In genomic region chr8:119952282-119952681, GRCm38 (mm10) we compare ENCODE assay signal across 22 mouse cellular contexts. TPM values are rescaled to one million over a fixed set of nuclear protein-coding genes. Genes with fewer than 3 reads are reported as not detected.
DNase-seq lines count a peak whose midpoint lies in the region; ATAC-seq lines count a peak whose summit lies in the region.
"Had no signal": no experiment of that assay in that cellular context is flagged by ENCODE, and none has a peak within 500 bp of the region (broad histone marks: within the 10 kb centered on the region; RNA-seq: fewer than 3 reads in every experiment).

No protein-coding gene starts in this region.

- H3K4me1 ChIP-seq in kidney, embryonic 16.5 days (ENCODE audit: insufficient read depth, low read length): no peaks in the 10 kb centered on the region
- H3K4me1 ChIP-seq in limb, embryonic 12.5 days (replicated peaks): peaks cover 30% of the 10 kb centered on the region
- H3K4me1 ChIP-seq in limb, embryonic 10.5 days: peaks cover 10% of the 10 kb centered on the region
- H3K4me1 ChIP-seq in embryonic facial prominence, embryonic 10.5 days: no peaks in the 10 kb centered on the region
- H3K4me1 ChIP-seq: heart, embryonic 15.5 days had no signal

- peaks cover 86% of the 10 kb centered on the region for H3K36me3 ChIP-seq in kidney, embryonic 16.5 days (ENCODE audit: insufficient read depth, low read length)
- H3K36me3 ChIP-seq in limb, embryonic 12.5 days: peaks cover 98% of the 10 kb centered on the region
- peaks cover 100% of the 10 kb centered on the region for H3K36me3 ChIP-seq in limb, embryonic 10.5 days
- peaks cover 100% of the 10 kb centered on the region for H3K36me3 ChIP-seq in embryonic facial prominence, embryonic 10.5 days (replicated peaks)

- H3K9ac ChIP-seq in kidney, embryonic 16.5 days (replicated peaks; ENCODE audit: low read length): no peak overlapping the region
- H3K9ac ChIP-seq in limb, embryonic 12.5 days (replicated peaks): no peak overlapping the region
- H3K9ac ChIP-seq: forebrain, embryonic 13.5 days; forebrain, postnatal 0 days; heart, embryonic 15.5 days; hindbrain, embryonic 14.5 days had no signal

- no peaks in the 10 kb centered on the region for H3K27me3 ChIP-seq in kidney, embryonic 16.5 days (ENCODE audit: insufficient read depth, low read length)
- no peaks in the 10 kb centered on the region for H3K27me3 ChIP-seq in limb, embryonic 12.5 days
- no peaks in the 10 kb centered on the region for H3K27me3 ChIP-seq in limb, embryonic 10.5 days (ENCODE audit: low read depth, poor library complexity, severe bottlenecking)
- no peaks in the 10 kb centered on the region for H3K27me3 ChIP-seq in embryonic facial prominence, embryonic 10.5 days (replicated peaks; ENCODE audit: low read depth, poor library complexity, severe bottlenecking)
- H3K27me3 ChIP-seq: forebrain, embryonic 13.5 days; heart, embryonic 15.5 days had no signal

- H3K4me3 ChIP-seq in kidney, embryonic 16.5 days (ENCODE audit: low read length): no peak overlapping the region
- H3K4me3 ChIP-seq in limb, embryonic 12.5 days (replicated peaks): no peak overlapping the region
- no peak overlapping the region for H3K4me3 ChIP-seq in limb, embryonic 10.5 days
- H3K4me3 ChIP-seq in embryonic facial prominence, embryonic 10.5 days: no peak overlapping the region
- H3K4me3 ChIP-seq: forebrain, embryonic 13.5 days; heart, adult 2 months; heart, embryonic 15.5 days; hindbrain, embryonic 10.5 days had no signal

- peak; percentile 37 to 70 for DNase-seq in adrenal gland, adult (ENCODE audit: inconsistent age in 2 of 2, low spot score in 1 of 2)
- DNase-seq in adrenal gland, postnatal 4 days (ENCODE audit: low spot score in 2 of 2): no peak
- no peak for DNase-seq in kidney, postnatal 25 days
- no peak for DNase-seq in limb, embryonic 10.5 days (ENCODE audit: low spot score)
- DNase-seq in embryonic facial prominence, embryonic 10.5 days (ENCODE audit: low spot score): no peak
- DNase-seq: B cell, adult 2 months; cerebellum, adult 18-20 months; cerebellum, adult 9-11 months; cerebellum, postnatal 36 days; gastrocnemius, postnatal 14 days; heart, adult 2 months had no signal

- H3K9me3 ChIP-seq in kidney, embryonic 16.5 days (ENCODE audit: low read length): no peaks in the 10 kb centered on the region
- no peaks in the 10 kb centered on the region for H3K9me3 ChIP-seq in limb, embryonic 12.5 days
- H3K9me3 ChIP-seq in limb, embryonic 10.5 days (replicated peaks): no peaks in the 10 kb centered on the region
- H3K9me3 ChIP-seq in embryonic facial prominence, embryonic 10.5 days: no peaks in the 10 kb centered on the region
- H3K9me3 ChIP-seq: forebrain, embryonic 13.5 days; G1E; heart, embryonic 15.5 days; hindbrain, embryonic 10.5 days had no signal

- WGBS in kidney, embryonic 16.5 days: 36% methylated on average over 7 of the region's 7 CpGs
- WGBS in limb, embryonic 12.5 days: 66% methylated on average over 7 of the region's 7 CpGs
- WGBS in limb, embryonic 10.5 days: 78% methylated on average over 7 of the region's 7 CpGs
- WGBS in embryonic facial prominence, embryonic 10.5 days: 85% methylated on average over 7 of the region's 7 CpGs

- no peak overlapping the region for H3K27ac ChIP-seq in kidney, embryonic 16.5 days (ENCODE audit: low read length)
- H3K27ac ChIP-seq in limb, embryonic 12.5 days: 0 out of 2 replicates have a peak overlapping the region, but pooled peaks have one; percentile 42
- no peak overlapping the region for H3K27ac ChIP-seq in limb, embryonic 10.5 days
- no peak overlapping the region for H3K27ac ChIP-seq in embryonic facial prominence, embryonic 10.5 days (replicated peaks)
- H3K27ac ChIP-seq: forebrain, embryonic 13.5 days; heart, adult 2 months; heart, embryonic 15.5 days; hindbrain, embryonic 10.5 days; hindbrain, embryonic 14.5 days had no signal

- no peak overlapping the region for H3K4me2 ChIP-seq in kidney, embryonic 16.5 days (replicated peaks; ENCODE audit: low read depth, low read length)
- H3K4me2 ChIP-seq in limb, embryonic 12.5 days: no peak overlapping the region
- H3K4me2 ChIP-seq: forebrain, embryonic 13.5 days; heart, embryonic 11.5 days; heart, embryonic 15.5 days; hindbrain, embryonic 14.5 days had no signal

- 0 out of 2 replicates have a peak, but pooled peaks have one; percentile 16 for ATAC-seq in kidney, embryonic 16.5 days (ENCODE audit: low FRiP score, low TSS enrichment)
- no peak for ATAC-seq in limb, embryonic 12.5 days (ENCODE audit: insufficient number of reproducible peaks, insufficient read depth, low FRiP score, low TSS enrichment, low read depth)
- ATAC-seq: CD4-positive, CD25-positive, alpha-beta regulatory T cell, adult 4 months; forebrain, embryonic 13.5 days; forebrain, postnatal 0 days had no signal

RNA-seq across cellular contexts. Expression of gene Crispld2, which starts 40.0 kb away (rescaled TPM):
- 10 to 100 TPM in 1 of 2 experiments, 1 to 10 TPM in 1; 9.9 to 11.7 TPM for total RNA-seq in adrenal gland, postnatal 4 days (2021)
- polyA plus RNA-seq in kidney, embryonic 16.5 days (2015; fragmentation: Nextera tagmentation; extraction: Ambion mirVana): 8.7 and 10.1 TPM in 2 replicates
- 7.4 and 8.5 TPM in 2 replicates for polyA plus RNA-seq in limb, embryonic 12.5 days (2016; fragmentation: Nextera tagmentation; extraction: Ambion mirVana)
- 5.0 and 6.1 TPM in 2 replicates for polyA plus RNA-seq in limb, embryonic 10.5 days (2016; fragmentation: Nextera tagmentation; extraction: Ambion mirVana)
- polyA plus RNA-seq in embryonic facial prominence, embryonic 10.5 days (2016; fragmentation: Nextera tagmentation; extraction: Ambion mirVana): 6.1 and 6.5 TPM in 2 replicates

RNA-seq across cellular contexts. Expression of gene Gm20388, which starts 41.6 kb away (rescaled TPM):
- total RNA-seq in adrenal gland, postnatal 4 days (2021): 1 to 10 TPM in 1 of 2 experiments, not detected in 1; 8.8 TPM
- 2.9 and 7.7 TPM in 2 replicates for polyA plus RNA-seq in kidney, embryonic 16.5 days (2015; fragmentation: Nextera tagmentation; extraction: Ambion mirVana)
- polyA plus RNA-seq in limb, embryonic 12.5 days (2016; fragmentation: Nextera tagmentation; extraction: Ambion mirVana): not detected in 2 replicates
- polyA plus RNA-seq in limb, embryonic 10.5 days (2016; fragmentation: Nextera tagmentation; extraction: Ambion mirVana): 2.3 and 2.5 TPM in 2 replicates
- 1.1 and 3.6 TPM in 2 replicates for polyA plus RNA-seq in embryonic facial prominence, embryonic 10.5 days (2016; fragmentation: Nextera tagmentation; extraction: Ambion mirVana)
- polyA plus RNA-seq: embryonic facial prominence, embryonic 14.5 days; forebrain, postnatal 0 days; heart, embryonic 15.5 days; hindbrain, embryonic 14.5 days had no signal

RNA-seq across cellular contexts. Expression of gene Usp10, which starts 42.1 kb away (rescaled TPM):
- 100 to 1,000 TPM; 108 to 127 TPM for total RNA-seq in adrenal gland, postnatal 4 days (2021)
- polyA plus RNA-seq in kidney, embryonic 16.5 days (2015; fragmentation: Nextera tagmentation; extraction: Ambion mirVana): 194 and 197 TPM in 2 replicates
- polyA plus RNA-seq in limb, embryonic 12.5 days (2016; fragmentation: Nextera tagmentation; extraction: Ambion mirVana): 153 and 168 TPM in 2 replicates
- 226 and 235 TPM in 2 replicates for polyA plus RNA-seq in limb, embryonic 10.5 days (2016; fragmentation: Nextera tagmentation; extraction: Ambion mirVana)
- polyA plus RNA-seq in embryonic facial prominence, embryonic 10.5 days (2016; fragmentation: Nextera tagmentation; extraction: Ambion mirVana): 234 and 241 TPM in 2 replicates

Comparison
In these comparisons a context has a peak if more than half of its experiments do, and no peak if none do; other contexts are left out.
1. DNase-seq: peak in adrenal gland, adult (2 of 2); none in adrenal gland, postnatal 4 days (0 of 2), kidney, postnatal 25 days (0 of 2), limb, embryonic 10.5 days (single experiment) and embryonic facial prominence, embryonic 10.5 days (single experiment).